Mouse (Mus musculus) lung, embryonic 16.5 days (tissue): ENCODE measurements around the gene Olfr49. TPM values are rescaled to one million over a fixed set of nuclear protein-coding genes. Genes with fewer than 3 reads are reported as not detected.

Experiments
- ATAC-seq: fragments of 200-750 bp; cut with Nextera tagmentation; 2 replicates; pipeline ENCODE4 v1.8.0; 2017; ENCODE audit warnings: low read depth, mild to moderate bottlenecking, moderate library complexity
- H3K27ac ChIP-seq: fragments of 300-500 bp; sonication (generic); 2 replicates; pipeline ENCODE4 v1.5.1; 2014; ENCODE audit warnings: mild to moderate bottlenecking, control low read depth, low read length
- H3K27me3 ChIP-seq: fragments of 300-500 bp; sonication (generic); 2 replicates; pipeline ENCODE4 v1.6.1; 2014; ENCODE audit warnings: low read depth, low read length, mixed read lengths; ENCODE audit not compliant: control insufficient read depth, insufficient read depth
- H3K36me3 ChIP-seq: fragments of 300-500 bp; sonication (generic); 2 replicates; pipeline ENCODE4 v1.6.1; 2014; ENCODE audit warnings: low read length; ENCODE audit not compliant: control insufficient read depth, insufficient read depth
- H3K4me1 ChIP-seq: fragments of 300-500 bp; sonication (generic); replicated peaks from 2 replicates; pipeline ENCODE4 v1.6.1; 2014; ENCODE audit warnings: low read length, mixed read lengths; ENCODE audit not compliant: control insufficient read depth, insufficient read depth
- H3K4me2 ChIP-seq: fragments of 300-500 bp; sonication (generic); 2 replicates; pipeline ENCODE4 v1.6.1; 2014; ENCODE audit warnings: low read depth, low read length, control low read depth
- H3K4me3 ChIP-seq: fragments of 300-500 bp; sonication (generic); 2 replicates; pipeline ENCODE4 v1.5.1; 2014; ENCODE audit warnings: mild to moderate bottlenecking, low read length, control low read depth
- H3K9ac ChIP-seq: fragments of 300-500 bp; sonication (generic); 2 replicates; pipeline ENCODE4 v1.6.1; 2014; ENCODE audit warnings: low read length, control low read depth
- H3K9me3 ChIP-seq: fragments of 300-500 bp; sonication (generic); 2 replicates; pipeline ENCODE4 v1.6.1; 2016; ENCODE audit warnings: low read length; ENCODE audit not compliant: control insufficient read depth
- WGBS: fragments of 180-500 bp; shearing (Covaris S2); extraction: QIAGEN DNeasy Blood & Tissue Kit; methylation state at CpG from one replicate; pipeline ENCODE4 v1.1.7; 2014; 5-methylcytosine and 5-hydroxymethylcytosine counted together
- polyA plus RNA-seq: library from polyadenylated mRNA; unstranded; fragments of >200 nt; fragmentation: Nextera tagmentation; extraction: Ambion mirVana; gene quantifications from 2 replicates; pipeline ENCODE4 v1.2.1, GENCODE M21; 2015

Gene Olfr49
- polyA plus RNA-seq, 1 experiment from 2014 or later = not detected

- Histone ChIP-seq H3K4me3 (no peak overlapping the region), H3K36me3 (no peaks in the 10 kb centered on the region), H3K9me3 (no peaks in the 10 kb centered on the region), H3K27ac (no peak overlapping the region), H3K4me1 (no peaks in the 10 kb centered on the region), H3K9ac (no peak overlapping the region), H3K4me2 (no peak overlapping the region), H3K27me3 (no peaks in the 10 kb centered on the region)
- WGBS = 82% methylated on average over 3 of the region's 3 CpGs
- no peak for ATAC-seq
Measured at GRCm38 (mm10) chr14:54300676-54301075, 15.9 kb upstream of the Olfr49 start.

DNA sequence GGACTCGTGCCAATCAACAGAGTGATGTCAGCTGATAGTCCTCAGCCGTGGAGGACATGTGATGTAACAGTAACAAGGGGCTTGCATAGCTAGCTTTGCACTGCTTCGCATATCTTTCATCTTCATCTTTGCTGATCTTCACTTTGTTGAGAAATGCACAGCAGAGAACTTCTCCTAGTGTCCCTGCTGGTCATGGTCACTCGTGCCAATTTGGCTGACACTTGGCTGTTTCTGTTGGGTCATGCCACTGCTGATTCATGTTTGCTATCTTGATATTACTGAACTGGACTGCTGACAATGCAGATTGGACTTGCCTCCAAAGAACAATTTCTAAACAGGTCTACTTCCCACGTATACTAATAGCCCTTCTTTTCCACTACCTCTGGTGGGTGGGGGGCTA is 15.4 kb upstream of the Olfr49 start:
- Histone ChIP-seq H3K36me3 (no peaks in the 10 kb centered on the region), H3K9me3 (no peaks in the 10 kb centered on the region), H3K4me3 (no peak overlapping the region), H3K4me2 (no peak overlapping the region), H3K27me3 (no peaks in the 10 kb centered on the region), H3K4me1 (no peaks in the 10 kb centered on the region), H3K27ac (no peak overlapping the region), H3K9ac (no peak overlapping the region)
- ATAC-seq = no peak
- 63% methylated on average over 5 of the region's 5 CpGs for WGBS

GRCm38 (mm10) chr14:54276446-54276845 is 8.3 kb downstream of the Olfr49 start:
- Histone ChIP-seq H3K4me2 (no peak overlapping the region), H3K9me3 (no peaks in the 10 kb centered on the region), H3K4me1 (no peaks in the 10 kb centered on the region), H3K27me3 (no peaks in the 10 kb centered on the region), H3K27ac (no peak overlapping the region), H3K9ac (no peak overlapping the region), H3K4me3 (no peak overlapping the region), H3K36me3 (no peaks in the 10 kb centered on the region)
- WGBS = 67% methylated on average over 2 of the region's 2 CpGs
- ATAC-seq = no peak

GRCm38 (mm10) chr14:54272696-54273095 is 12.0 kb downstream of the Olfr49 start:
- no peak overlapping the region for H3K4me2 ChIP-seq
- no peak overlapping the region for H3K4me3 ChIP-seq
- H3K27ac ChIP-seq = no peak overlapping the region
- no peak for ATAC-seq
- H3K36me3 ChIP-seq = no peaks in the 10 kb centered on the region
- no peaks in the 10 kb centered on the region for H3K27me3 ChIP-seq
- 81% methylated on average over 3 of the region's 3 CpGs for WGBS
- H3K9ac ChIP-seq = no peak overlapping the region
- no peaks in the 10 kb centered on the region for H3K4me1 ChIP-seq
- no peaks in the 10 kb centered on the region for H3K9me3 ChIP-seq

DNA sequence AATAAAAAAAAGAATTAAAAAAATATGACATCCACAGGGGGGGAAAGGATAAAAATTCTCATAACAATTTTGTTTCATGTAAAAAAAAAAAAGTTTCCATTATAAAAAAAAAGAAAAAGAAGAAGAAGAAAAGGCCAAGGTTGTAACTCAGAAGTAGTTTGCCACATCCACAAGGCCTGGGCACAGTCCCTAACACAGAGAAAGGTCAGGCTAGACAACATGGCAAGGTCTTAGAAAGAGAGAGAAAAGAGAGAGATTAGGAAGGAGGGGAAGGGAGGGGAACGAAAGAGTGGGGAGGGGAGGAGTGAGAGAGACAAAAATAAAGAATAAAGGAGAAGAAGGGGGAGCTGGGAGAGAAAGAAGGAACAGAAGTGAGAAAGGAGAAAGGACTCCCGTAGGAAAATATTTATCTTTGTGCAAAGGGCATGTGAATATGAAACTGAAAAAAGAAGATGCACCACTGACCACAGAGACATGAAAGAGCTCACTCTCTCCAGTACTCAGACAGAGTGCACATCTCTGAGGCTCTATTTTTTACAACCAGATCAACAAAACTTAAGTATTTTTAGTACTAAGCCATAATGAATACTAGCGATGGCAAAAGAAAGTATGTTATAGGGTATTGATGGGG is 12.6 kb downstream of the Olfr49 start:
- Histone ChIP-seq H3K4me3 (no peak overlapping the region), H3K4me2 (no peak overlapping the region), H3K9me3 (no peaks in the 10 kb centered on the region), H3K36me3 (no peaks in the 10 kb centered on the region), H3K4me1 (no peaks in the 10 kb centered on the region), H3K27me3 (no peaks in the 10 kb centered on the region), H3K9ac (no peak overlapping the region), H3K27ac (no peak overlapping the region)
- no peak for ATAC-seq
- WGBS = 65% methylated on average over 3 of the region's 3 CpGs

DNA sequence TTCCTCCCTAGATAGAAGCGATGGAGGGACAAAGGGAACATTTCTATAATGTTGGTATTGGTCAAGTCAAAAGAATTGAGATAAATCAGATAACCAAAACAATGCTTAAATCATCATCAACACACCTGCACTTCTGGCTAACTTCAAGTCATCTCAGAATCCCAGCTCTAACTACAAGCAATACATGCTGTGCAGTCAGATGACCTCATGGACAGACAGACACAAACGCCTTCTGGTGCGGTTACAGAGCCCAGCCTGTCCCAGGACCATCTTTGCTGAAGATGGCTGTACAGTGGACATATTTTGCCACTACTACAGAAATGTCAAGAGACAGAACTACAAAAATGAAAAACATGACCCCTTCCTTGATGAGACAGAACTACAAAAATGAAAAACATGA is 14.3 kb downstream of the Olfr49 start:
- Histone ChIP-seq H3K36me3 (no peaks in the 10 kb centered on the region), H3K9ac (no peak overlapping the region), H3K27ac (no peak overlapping the region), H3K4me3 (no peak overlapping the region), H3K4me1 (no peaks in the 10 kb centered on the region), H3K27me3 (no peaks in the 10 kb centered on the region), H3K4me2 (no peak overlapping the region), H3K9me3 (no peaks in the 10 kb centered on the region)
- ATAC-seq = no peak
- WGBS = 83% methylated on average over 3 of the region's 3 CpGs

DNA sequence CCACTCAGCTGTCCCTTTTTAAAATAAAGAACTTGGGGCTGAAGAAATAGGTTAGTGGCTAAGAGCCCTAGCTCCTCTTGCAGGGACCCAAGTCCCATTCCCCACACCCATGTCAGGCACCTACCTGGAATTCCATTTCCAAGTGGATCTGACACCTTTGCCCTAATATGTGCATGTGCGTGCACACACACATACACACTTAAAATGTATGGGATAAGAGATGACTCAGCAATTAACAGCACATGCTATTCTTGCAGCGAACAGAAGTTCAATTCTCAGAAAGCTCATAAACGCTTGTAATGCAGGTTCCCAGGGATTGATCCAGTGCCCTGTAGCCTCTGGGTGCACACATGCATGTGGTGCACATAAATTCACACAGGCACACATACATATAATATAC is 15.2 kb downstream of the Olfr49 start:
- no peaks in the 10 kb centered on the region for H3K36me3 ChIP-seq
- no peaks in the 10 kb centered on the region for H3K4me1 ChIP-seq
- ATAC-seq = no peak
- no peak overlapping the region for H3K9ac ChIP-seq
- H3K27ac ChIP-seq = no peak overlapping the region
- H3K4me2 ChIP-seq = no peak overlapping the region
- no peaks in the 10 kb centered on the region for H3K9me3 ChIP-seq
- no peaks in the 10 kb centered on the region for H3K27me3 ChIP-seq
- H3K4me3 ChIP-seq = no peak overlapping the region
- 84% methylated on average over 3 of the region's 3 CpGs for WGBS

- Histone ChIP-seq H3K27me3 (no peaks in the 10 kb centered on the region), H3K27ac (no peak overlapping the region), H3K9ac (no peak overlapping the region), H3K36me3 (peaks cover 6% of the 10 kb centered on the region), H3K9me3 (no peaks in the 10 kb centered on the region), H3K4me3 (no peak overlapping the region), H3K4me1 (no peaks in the 10 kb centered on the region), H3K4me2 (no peak overlapping the region)
- 91% methylated on average over 10 of the region's 10 CpGs for WGBS
- ATAC-seq = no peak
Measured at GRCm38 (mm10) chr14:54267966-54268365, 16.8 kb downstream of the Olfr49 start.

GRCm38 (mm10) chr14:54265951-54266350 is 18.8 kb downstream of the Olfr49 start:
- 82% methylated on average over 6 of the region's 6 CpGs for WGBS
- no peak overlapping the region for H3K27ac ChIP-seq
- no peaks in the 10 kb centered on the region for H3K27me3 ChIP-seq
- ATAC-seq = no peak
- H3K9ac ChIP-seq = no peak overlapping the region
- H3K4me2 ChIP-seq = no peak overlapping the region
- no peaks in the 10 kb centered on the region for H3K4me1 ChIP-seq
- no peak overlapping the region for H3K4me3 ChIP-seq
- H3K9me3 ChIP-seq = no peaks in the 10 kb centered on the region
- peaks cover 6% of the 10 kb centered on the region for H3K36me3 ChIP-seq

DNA sequence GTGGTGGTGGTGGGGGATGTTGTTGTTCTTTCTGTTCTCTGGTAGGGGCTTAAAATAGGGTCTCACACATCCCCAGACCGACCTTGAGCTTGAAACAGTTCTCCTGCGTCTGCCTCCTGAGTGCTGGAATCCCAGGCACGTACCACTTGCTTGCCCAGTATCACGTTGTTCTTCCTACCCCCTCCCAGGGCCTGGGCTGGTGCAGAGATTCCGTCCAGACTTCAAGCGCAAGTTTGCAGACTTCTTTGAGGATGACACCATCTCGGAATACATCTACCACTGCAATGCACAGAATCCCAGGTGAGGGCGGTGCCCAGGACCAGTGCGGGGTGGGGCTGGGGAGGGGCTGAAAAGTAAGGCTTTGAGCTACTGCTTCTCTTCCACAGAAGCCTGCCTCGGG is 19.6 kb downstream of the Olfr49 start:
- Histone ChIP-seq H3K4me1 (peaks cover 2% of the 10 kb centered on the region), H3K4me2 (no peak overlapping the region), H3K9ac (no peak overlapping the region), H3K27ac (no peak overlapping the region), H3K9me3 (no peaks in the 10 kb centered on the region), H3K27me3 (no peaks in the 10 kb centered on the region), H3K36me3 (peaks cover 6% of the 10 kb centered on the region), H3K4me3 (no peak overlapping the region)
- ATAC-seq = no peak
- 58% methylated on average over 10 of the region's 10 CpGs for WGBS
